Mouse (Mus musculus): ENCODE measurements around the gene Olfr1326-ps1. TPM values are rescaled to one million over a fixed set of nuclear protein-coding genes. Genes with fewer than 3 reads are reported as not detected.

Olfr1326-ps1 gene
- polyA plus RNA-seq (2012; rRNA removed): not detected in 2 replicates

DNA sequence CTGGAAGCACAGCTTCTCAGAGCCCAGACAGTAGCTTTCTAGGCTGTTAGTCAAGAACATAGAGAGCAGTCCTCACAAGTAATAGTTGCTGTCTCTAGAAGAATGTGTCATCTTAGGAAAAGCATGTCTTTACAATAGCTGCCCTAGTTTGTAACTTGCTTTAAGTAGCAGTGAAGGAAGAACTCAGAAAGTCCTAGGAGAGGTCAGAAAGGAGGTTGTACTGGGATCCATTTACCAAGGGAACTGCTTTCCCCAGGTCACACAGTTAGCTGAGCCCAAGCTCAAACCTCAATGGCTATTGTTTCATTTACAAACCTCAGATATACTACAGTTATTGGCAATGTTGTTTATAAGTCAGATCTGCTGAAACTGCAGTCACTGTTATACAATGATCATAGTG lies at the start of gene Olfr1326-ps1:
TSS of gene Olfr1326-ps1 (minus strand) at position 101 of the 400 bp plus-strand sequence.

DNA sequence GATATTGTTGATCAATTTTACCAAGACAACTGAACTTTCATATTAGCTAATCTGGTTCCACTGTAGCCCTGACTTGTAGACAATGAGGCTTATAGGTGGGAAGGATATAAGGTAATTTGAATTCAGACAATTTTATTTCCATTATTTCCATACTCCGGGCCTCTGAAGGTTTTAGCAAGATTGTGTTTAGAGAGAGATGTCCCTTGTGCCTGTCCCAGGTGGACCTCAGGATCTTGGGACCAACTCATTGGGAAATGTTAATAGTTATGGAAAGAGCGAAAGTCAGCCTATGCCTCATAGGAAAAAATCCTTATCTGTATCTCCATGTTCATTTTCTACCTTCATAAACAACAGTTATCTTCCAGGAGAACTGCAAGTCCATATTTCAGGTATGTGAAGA lies 17.7 kb upstream of the Olfr1326-ps1 start, which contains the start of gene Olfr1325:
TSS of gene Olfr1325 (plus strand) at position 301 of the 400 bp plus-strand sequence.

Other genes starting within 250 kb of the Olfr1326-ps1 start
- 261 and 268 TPM in 2 replicates for gene Plxna3, start 245.8 kb downstream of the Olfr1326-ps1 start, polyA plus RNA-seq (2012; rRNA removed)
- 87.3 and 99.6 TPM in 2 replicates for gene Lage3, start 221.3 kb downstream of the Olfr1326-ps1 start, polyA plus RNA-seq (2012; rRNA removed)
- 56.7 and 57.7 TPM in 2 replicates for gene Ubl4a, start 201.7 kb downstream of the Olfr1326-ps1 start, polyA plus RNA-seq (2012; rRNA removed)
- gene Slc10a3, start 201.5 kb downstream of the Olfr1326-ps1 start, polyA plus RNA-seq (2012; rRNA removed): 5.7 and 7.1 TPM in 2 replicates
- 36.2 and 39.6 TPM in 2 replicates for gene Fam3a, start 181.6 kb downstream of the Olfr1326-ps1 start, polyA plus RNA-seq (2012; rRNA removed)
- gene Ikbkg, start 181.6 kb downstream of the Olfr1326-ps1 start, polyA plus RNA-seq (2012; rRNA removed): 18.0 and 19.5 TPM in 2 replicates
- gene G6pdx, start 145.7 kb downstream of the Olfr1326-ps1 start, polyA plus RNA-seq (2012; rRNA removed): 44.7 and 48.8 TPM in 2 replicates
- gene Gm6880, start 93.5 kb downstream of the Olfr1326-ps1 start, polyA plus RNA-seq (2012; rRNA removed): 0.12 TPM in 1 of 2 replicates, not detected in the other
- gene Olfr1325, start 17.8 kb upstream of the Olfr1326-ps1 start, polyA plus RNA-seq (2012; rRNA removed): not detected in 2 replicates
- gene Gm5640, start 70.7 kb upstream of the Olfr1326-ps1 start, polyA plus RNA-seq (2012; rRNA removed): 0.10 and 0.14 TPM in 2 replicates
- gene Gm6890, start 166.0 kb upstream of the Olfr1326-ps1 start, polyA plus RNA-seq (2012; rRNA removed): not detected in 2 replicates

All from central nervous system, embryonic 14 days (tissue).